Mouse (Mus musculus) heart, embryonic 14.5 days (tissue): ENCODE measurements around the gene Wdr73. TPM values are rescaled to one million over a fixed set of nuclear protein-coding genes. Genes with fewer than 3 reads are reported as not detected.

Experiments used
- ATAC-seq: fragments of 200-750 bp; cut with Nextera tagmentation; 2 replicates; pipeline ENCODE4 v1.8.0; 2017; ENCODE audit warnings: low read depth, moderate TSS enrichment; ENCODE audit not compliant: insufficient number of reproducible peaks, insufficient read depth, low FRiP score
- H3K27ac ChIP-seq, 2 experiments: fragments of 200-500 bp in 1 of 2; fragments of 300-500 bp in 1 of 2; sonication (generic) in 1 of 2; replicated peaks in 1 of 2; 2 replicates each; pipeline ENCODE4 v1.5.1; 2012 to 2014; ENCODE audit warnings: low read depth in 2 of 2, low read length in 2 of 2, control low read depth in 1 of 2, mild to moderate bottlenecking in 1 of 2, mixed read lengths in 1 of 2; ENCODE audit not compliant: control insufficient read depth in 1 of 2, insufficient read depth in 1 of 2
- H3K27me3 ChIP-seq: fragments of 300-500 bp; sonication (generic); 2 replicates; pipeline ENCODE4 v1.6.1; 2014; ENCODE audit warnings: mild to moderate bottlenecking, low read length, control low read depth; ENCODE audit not compliant: control insufficient read depth, insufficient read depth
- H3K36me3 ChIP-seq: fragments of 300-500 bp; sonication (generic); 2 replicates; pipeline ENCODE4 v1.6.1; 2014; ENCODE audit warnings: mild to moderate bottlenecking, control low read depth, low read length, mixed read lengths; ENCODE audit not compliant: control insufficient read depth, insufficient read depth
- H3K4me1 ChIP-seq, 2 experiments: fragments of 200-500 bp in 1 of 2; fragments of 300-500 bp in 1 of 2; sonication (generic) in 1 of 2; 2 replicates each; pipeline ENCODE4 v1.6.1; 2012 to 2014; ENCODE audit warnings: low read length in 2 of 2, control low read depth in 1 of 2, mixed read lengths in 1 of 2; ENCODE audit not compliant: control insufficient read depth in 2 of 2, insufficient read depth in 2 of 2
- H3K4me2 ChIP-seq: fragments of 300-500 bp; sonication (generic); 2 replicates; pipeline ENCODE4 v1.6.1; 2014; ENCODE audit warnings: mild to moderate bottlenecking, low read length
- H3K4me3 ChIP-seq, 2 experiments: fragments of 200-500 bp in 1 of 2; fragments of 300-500 bp in 1 of 2; sonication (generic) in 1 of 2; 2 replicates each; pipeline ENCODE4 v1.5.1; 2012 to 2014; ENCODE audit warnings: low read length in 2 of 2, mild to moderate bottlenecking in 2 of 2, control low read depth in 1 of 2, low read depth in 1 of 2, moderate library complexity in 1 of 2; ENCODE audit not compliant: control insufficient read depth in 1 of 2, insufficient read depth in 1 of 2
- H3K9ac ChIP-seq: fragments of 300-500 bp; sonication (generic); 2 replicates; pipeline ENCODE4 v1.6.1; 2014; ENCODE audit warnings: mild to moderate bottlenecking, low read length
- H3K9me3 ChIP-seq: fragments of 300-500 bp; sonication (generic); 2 replicates; pipeline ENCODE4 v1.6.1; 2016; ENCODE audit warnings: low read length, control low read depth; ENCODE audit not compliant: control insufficient read depth
- WGBS: fragments of 180-500 bp; shearing (Covaris S2); extraction: QIAGEN DNeasy Blood & Tissue Kit; methylation state at CpG from one replicate; pipeline ENCODE4 v1.1.7; 2014; 5-methylcytosine and 5-hydroxymethylcytosine counted together
- polyA plus RNA-seq: library from polyadenylated mRNA; unstranded; fragments of >200 nt; fragmentation: Nextera tagmentation; extraction: Ambion mirVana; gene quantifications from 2 replicates; pipeline ENCODE4 v1.2.1, GENCODE M21; 2014

Gene Wdr73
- polyA plus RNA-seq, 1 experiment from 2014 or later = 16.0 TPM

- WGBS = 73% methylated on average over 8 of the region's 8 CpGs
- Histone ChIP-seq H3K27me3 (no peaks in the 10 kb centered on the region), H3K36me3 (peaks cover 50% of the 10 kb centered on the region), H3K4me3 (no peak overlapping the region), H3K9me3 (no peaks in the 10 kb centered on the region), H3K9ac (no peak overlapping the region), H3K4me1 (peaks cover 0 to 2% of the 10 kb centered on the region in 2 experiments; a peak in 1 of 4 replicates), H3K27ac (no peak overlapping the region), H3K4me2 (no peak overlapping the region)
- ATAC-seq = no peak
Observed at GRCm38 (mm10) chr7:80931618-80932207, 30.6 kb upstream of the Wdr73 start.

GRCm38 (mm10) chr7:80923165-80923564 lies 22.1 kb upstream of the Wdr73 start:
- WGBS = 43% methylated on average over 2 of the region's 2 CpGs
- Histone ChIP-seq H3K36me3 (peaks cover 62% of the 10 kb centered on the region), H3K9me3 (no peaks in the 10 kb centered on the region), H3K9ac (no peak overlapping the region), H3K4me3 (no peak overlapping the region), H3K4me2 (no peak overlapping the region), H3K27ac (no peak overlapping the region), H3K27me3 (no peaks in the 10 kb centered on the region), H3K4me1 (0 out of 4 replicates have a peak, but pooled peaks cover 0 to 10% of the 10 kb centered on the region in 2 experiments)
- no peak for ATAC-seq

DNA sequence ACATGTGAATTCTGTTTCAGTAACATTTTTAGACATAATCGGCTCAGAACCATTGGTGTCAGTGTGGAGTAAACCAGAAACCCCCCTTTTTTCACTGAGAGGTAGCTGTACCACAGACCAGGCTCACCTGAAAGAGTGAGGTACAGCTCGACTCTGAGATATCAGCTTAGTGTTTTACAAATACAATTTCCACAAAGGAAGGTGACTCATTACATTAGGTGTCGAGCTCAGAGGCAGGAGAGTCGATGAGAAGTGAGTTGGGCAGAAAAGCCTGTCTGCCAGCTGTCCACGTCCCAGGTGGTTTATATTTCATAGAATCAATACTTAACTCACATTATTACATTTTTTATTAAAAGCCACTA lies 18.6 kb upstream of the Wdr73 start:
- H3K4me2 ChIP-seq = no peak overlapping the region
- no peaks in the 10 kb centered on the region for H3K9me3 ChIP-seq
- 79% methylated on average over 5 of the region's 5 CpGs for WGBS
- ATAC-seq = no peak
- H3K9ac ChIP-seq = no peak overlapping the region
- no peaks in the 10 kb centered on the region for H3K27me3 ChIP-seq
- no peak overlapping the region for H3K4me3 ChIP-seq
- peaks cover 67% of the 10 kb centered on the region for H3K36me3 ChIP-seq
- H3K27ac ChIP-seq = no peak overlapping the region
- H3K4me1 ChIP-seq = 0 out of 4 replicates have a peak, but pooled peaks cover 0 to 10% of the 10 kb centered on the region in 2 experiments

DNA sequence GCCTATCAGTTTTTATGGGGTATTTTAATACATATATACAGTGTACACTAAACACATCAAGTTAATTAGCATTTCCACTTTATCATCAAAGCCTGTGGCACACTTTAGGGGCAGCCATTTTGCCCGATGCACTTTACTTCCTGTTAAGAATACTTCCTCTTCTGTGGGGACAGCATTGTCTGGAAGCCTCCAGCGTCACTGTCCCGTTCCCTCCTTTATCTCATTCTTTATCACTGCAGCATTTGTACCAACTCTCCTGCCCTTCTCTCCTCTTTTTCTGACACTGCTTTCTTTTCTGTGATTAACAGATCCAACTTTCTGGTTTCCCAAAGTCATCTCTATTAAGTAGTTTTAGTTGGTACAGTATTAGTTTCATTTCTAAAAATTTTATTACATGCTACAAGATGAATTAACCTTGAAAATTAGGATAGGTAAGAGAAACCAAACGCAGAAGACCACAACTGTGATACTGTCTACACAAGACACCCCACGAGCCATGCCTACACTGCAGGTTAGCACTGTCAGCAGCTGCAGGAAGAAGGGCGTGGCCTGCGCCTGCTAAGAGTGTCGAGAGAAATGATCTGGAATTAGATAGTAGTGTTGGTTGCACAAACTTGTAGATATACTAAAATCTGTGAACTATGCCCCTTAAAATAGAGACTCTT lies 18.0 kb upstream of the Wdr73 start:
- no peak for ATAC-seq
- no peak overlapping the region for H3K9ac ChIP-seq
- peaks cover 67% of the 10 kb centered on the region for H3K36me3 ChIP-seq
- 0 out of 4 replicates have a peak, but pooled peaks cover 0 to 10% of the 10 kb centered on the region in 2 experiments for H3K4me1 ChIP-seq
- WGBS = 72% methylated on average over 8 of the region's 8 CpGs
- no peak overlapping the region for H3K4me3 ChIP-seq
- H3K27ac ChIP-seq = no peak overlapping the region
- H3K4me2 ChIP-seq = no peak overlapping the region
- H3K9me3 ChIP-seq = no peaks in the 10 kb centered on the region
- no peaks in the 10 kb centered on the region for H3K27me3 ChIP-seq

DNA sequence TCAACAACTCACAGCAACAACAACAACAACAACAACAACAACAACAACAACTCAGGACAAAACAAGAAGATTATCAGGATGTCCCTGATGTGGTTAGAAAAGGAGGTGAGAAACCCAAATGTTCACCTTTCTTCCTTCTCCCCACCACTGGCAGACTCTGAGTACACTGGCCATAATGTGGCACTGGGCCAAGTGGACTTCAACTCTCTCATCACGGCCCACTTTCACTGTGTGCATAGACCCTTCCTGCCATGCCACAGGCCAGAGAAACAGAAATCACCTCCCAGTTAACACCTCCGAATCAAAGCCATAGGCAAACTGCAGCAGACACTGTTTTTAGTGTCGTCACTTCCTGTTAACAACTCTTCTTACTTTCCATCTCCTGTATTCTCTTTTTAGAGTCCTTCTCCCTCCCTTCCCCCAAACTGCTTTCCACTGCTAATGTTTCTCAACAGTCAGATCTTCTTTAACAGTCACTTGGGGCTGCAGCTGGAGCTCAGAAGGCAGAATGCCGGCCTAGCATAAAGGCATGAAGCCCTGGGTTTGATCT lies 16.9 kb upstream of the Wdr73 start:
- Histone ChIP-seq H3K9me3 (no peaks in the 10 kb centered on the region), H3K27ac (no peak overlapping the region), H3K27me3 (no peaks in the 10 kb centered on the region), H3K4me2 (no peak overlapping the region), H3K4me1 (0 out of 4 replicates have a peak, but pooled peaks cover 0 to 3% of the 10 kb centered on the region in 2 experiments), H3K36me3 (peaks cover 75% of the 10 kb centered on the region), H3K9ac (no peak overlapping the region), H3K4me3 (no peak overlapping the region)
- 57% methylated on average over 4 of the region's 4 CpGs for WGBS
- no peak for ATAC-seq

GRCm38 (mm10) chr7:80912496-80912895 lies 11.4 kb upstream of the Wdr73 start:
- H3K9ac ChIP-seq = no peak overlapping the region
- H3K4me1 ChIP-seq = no peaks in the 10 kb centered on the region
- peaks cover 77% of the 10 kb centered on the region for H3K36me3 ChIP-seq
- no peak overlapping the region for H3K4me3 ChIP-seq
- H3K9me3 ChIP-seq = no peaks in the 10 kb centered on the region
- WGBS = 92% methylated on average over 8 of the region's 8 CpGs
- no peak overlapping the region for H3K27ac ChIP-seq
- H3K27me3 ChIP-seq = no peaks in the 10 kb centered on the region
- no peak for ATAC-seq
- H3K4me2 ChIP-seq = no peak overlapping the region

GRCm38 (mm10) chr7:80911053-80911452 lies 10.0 kb upstream of the Wdr73 start:
- Histone ChIP-seq H3K9me3 (no peaks in the 10 kb centered on the region), H3K4me3 (no peak overlapping the region), H3K4me1 (no peaks in the 10 kb centered on the region), H3K36me3 (peaks cover 64% of the 10 kb centered on the region), H3K27me3 (no peaks in the 10 kb centered on the region), H3K27ac (no peak overlapping the region), H3K9ac (no peak overlapping the region), H3K4me2 (no peak overlapping the region)
- 82% methylated on average over 7 of the region's 7 CpGs for WGBS
- no peak for ATAC-seq
